Mouse (Mus musculus) limb, embryonic 13.5 days (tissue): ENCODE data around the gene Lmtk2. TPM values are rescaled to one million over a fixed set of nuclear protein-coding genes. Genes with fewer than 3 reads are reported as not detected.

Experiments used
- ATAC-seq: fragments of 200-750 bp; cut with Nextera tagmentation; 2 replicates; pipeline ENCODE4 v1.8.0; 2017; ENCODE audit warnings: low read depth, moderate number of reproducible peaks, moderate TSS enrichment; ENCODE audit not compliant: low FRiP score
- H3K27ac ChIP-seq: fragments of 300-500 bp; sonication (generic); 2 replicates; pipeline ENCODE4 v1.5.1; 2015; ENCODE audit warnings: inconsistent platforms, mild to moderate bottlenecking, moderate library complexity
- H3K27me3 ChIP-seq: fragments of 300-500 bp; sonication (generic); 2 replicates; pipeline ENCODE4 v1.6.1; 2015; ENCODE audit warnings: mild to moderate bottlenecking, inconsistent platforms
- H3K36me3 ChIP-seq: fragments of 300-500 bp; sonication (generic); 2 replicates; pipeline ENCODE4 v1.6.1; 2015; ENCODE audit warnings: inconsistent platforms, mild to moderate bottlenecking, moderate library complexity
- H3K4me1 ChIP-seq: fragments of 300-500 bp; sonication (generic); 2 replicates; pipeline ENCODE4 v1.6.1; 2015; ENCODE audit warnings: inconsistent platforms
- H3K4me2 ChIP-seq: fragments of 300-500 bp; sonication (generic); replicated peaks from 2 replicates; pipeline ENCODE4 v1.6.1; 2015; ENCODE audit warnings: inconsistent platforms, mild to moderate bottlenecking, moderate library complexity
- H3K4me3 ChIP-seq: fragments of 300-500 bp; sonication (generic); 2 replicates; pipeline ENCODE4 v1.5.1; 2015; ENCODE audit warnings: moderate library complexity, mild to moderate bottlenecking, inconsistent platforms
- H3K9ac ChIP-seq: fragments of 300-500 bp; sonication (generic); 2 replicates; pipeline ENCODE4 v1.6.1; 2015; ENCODE audit warnings: mild to moderate bottlenecking, inconsistent platforms
- H3K9me3 ChIP-seq: fragments of 300-500 bp; sonication (generic); 2 replicates; pipeline ENCODE4 v1.6.1; 2016; ENCODE audit warnings: inconsistent platforms
- WGBS: fragments of 180-500 bp; shearing (Covaris S2); methylation state at CpG from one replicate; pipeline ENCODE4 v1.1.7; 2015; 5-methylcytosine and 5-hydroxymethylcytosine counted together
- polyA plus RNA-seq: library from polyadenylated mRNA; unstranded; fragments of >200 nt; fragmentation: Nextera tagmentation; extraction: Ambion mirVana; gene quantifications from 2 replicates; pipeline ENCODE4 v1.2.1, GENCODE M21; 2015

The Lmtk2 gene
- polyA plus RNA-seq, 1 experiment from 2014 or later, result 3.8 TPM

GRCm38 (mm10) chr5:144203398-144203959 lies 103.2 kb downstream of the Lmtk2 start:
- Histone ChIP-seq H3K9me3 (0 out of 2 replicates have a peak, but pooled peaks cover 7% of the 10 kb centered on the region), H3K4me1 (no peaks in the 10 kb centered on the region), H3K27ac (no peak overlapping the region), H3K4me2 (no peak overlapping the region), H3K36me3 (peaks cover 82% of the 10 kb centered on the region), H3K4me3 (no peak overlapping the region), H3K27me3 (no peaks in the 10 kb centered on the region), H3K9ac (no peak overlapping the region)
- WGBS, result 89% methylated on average over 10 of the region's 10 CpGs
- ATAC-seq, result no peak

GRCm38 (mm10) chr5:144204303-144204702 lies 104.1 kb downstream of the Lmtk2 start:
- WGBS, result 93% methylated on average over 12 of the region's 12 CpGs

GRCm38 (mm10) chr5:144204911-144205310 lies 104.7 kb downstream of the Lmtk2 start:
- no peaks in the 10 kb centered on the region for H3K27me3 ChIP-seq
- H3K27ac ChIP-seq, result no peak overlapping the region
- H3K4me3 ChIP-seq, result no peak overlapping the region
- no peak for ATAC-seq
- H3K9me3 ChIP-seq, result 0 out of 2 replicates have a peak, but pooled peaks cover 7% of the 10 kb centered on the region
- H3K36me3 ChIP-seq, result peaks cover 89% of the 10 kb centered on the region
- 79% methylated on average over 10 of the region's 10 CpGs for WGBS
- H3K4me1 ChIP-seq, result no peaks in the 10 kb centered on the region
- H3K4me2 ChIP-seq, result no peak overlapping the region
- H3K9ac ChIP-seq, result no peak overlapping the region

More at GRCm38 (mm10) chr5:144204303-144204702, 104.1 kb downstream of the Lmtk2 start:
- Histone ChIP-seq H3K4me2 (no peak overlapping the region), H3K9me3 (0 out of 2 replicates have a peak, but pooled peaks cover 7% of the 10 kb centered on the region), H3K9ac (no peak overlapping the region), H3K4me3 (no peak overlapping the region), H3K4me1 (no peaks in the 10 kb centered on the region), H3K27me3 (no peaks in the 10 kb centered on the region), H3K36me3 (peaks cover 83% of the 10 kb centered on the region), H3K27ac (no peak overlapping the region)
- ATAC-seq, result no peak

DNA sequence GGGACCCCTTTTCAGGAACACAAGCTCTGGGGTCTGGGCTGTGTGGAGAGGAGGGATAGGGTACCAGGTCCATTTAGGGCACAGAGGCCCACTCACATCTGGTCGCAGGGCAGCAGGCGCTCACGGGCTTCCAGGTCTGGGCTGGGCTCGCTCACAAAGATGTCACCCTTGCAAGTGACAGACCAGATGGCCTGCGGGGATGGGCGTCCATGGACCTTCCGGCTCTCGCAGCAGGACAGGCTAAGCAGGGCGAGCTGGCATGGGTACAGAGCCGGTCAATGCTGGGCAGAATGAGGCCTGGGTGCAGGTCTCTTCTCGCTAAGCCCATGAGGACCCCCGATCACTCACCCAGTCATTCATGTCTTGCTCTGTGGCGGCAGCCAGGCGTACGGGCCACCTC lies 105.8 kb downstream of the Lmtk2 start:
- H3K27me3 ChIP-seq, result no peaks in the 10 kb centered on the region
- no peak overlapping the region for H3K27ac ChIP-seq
- no peak overlapping the region for H3K4me3 ChIP-seq
- no peak overlapping the region for H3K9ac ChIP-seq
- 0 out of 2 replicates have a peak, but pooled peaks cover 7% of the 10 kb centered on the region for H3K9me3 ChIP-seq
- ATAC-seq, result no peak
- H3K36me3 ChIP-seq, result peaks cover 90% of the 10 kb centered on the region
- H3K4me1 ChIP-seq, result no peaks in the 10 kb centered on the region
- H3K4me2 ChIP-seq, result no peak overlapping the region
- WGBS, result 93% methylated on average over 15 of the region's 15 CpGs

DNA sequence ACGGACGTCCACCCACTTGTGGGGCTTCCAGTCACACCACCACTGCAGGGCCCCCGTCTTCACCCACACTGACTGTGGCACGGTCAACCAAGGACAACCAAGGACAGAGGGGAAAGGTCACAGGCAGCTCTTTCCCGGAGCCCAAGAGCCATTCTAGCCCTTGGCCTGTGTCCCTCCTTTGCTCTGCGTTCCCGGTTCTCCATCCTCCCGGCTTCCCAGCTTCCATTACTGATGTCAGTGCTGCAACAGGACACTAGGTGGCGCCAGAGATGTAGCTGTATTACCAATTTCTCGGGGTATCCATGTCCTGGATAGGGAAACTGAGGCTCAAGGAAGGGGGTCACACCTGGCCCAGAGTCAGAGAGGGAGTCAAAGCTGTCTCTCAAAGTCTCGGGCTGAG lies 107.2 kb downstream of the Lmtk2 start:
- H3K36me3 ChIP-seq, result peaks cover 90% of the 10 kb centered on the region
- H3K4me2 ChIP-seq, result no peak overlapping the region
- no peak overlapping the region for H3K4me3 ChIP-seq
- H3K27me3 ChIP-seq, result no peaks in the 10 kb centered on the region
- 47% methylated on average over 11 of the region's 11 CpGs for WGBS
- no peak overlapping the region for H3K9ac ChIP-seq
- 0 out of 2 replicates have a peak, but pooled peaks cover 4% of the 10 kb centered on the region for H3K9me3 ChIP-seq
- H3K27ac ChIP-seq, result no peak overlapping the region
- H3K4me1 ChIP-seq, result no peaks in the 10 kb centered on the region
- ATAC-seq, result 0 out of 2 replicates have a peak, but pooled peaks have one; percentile 16

DNA sequence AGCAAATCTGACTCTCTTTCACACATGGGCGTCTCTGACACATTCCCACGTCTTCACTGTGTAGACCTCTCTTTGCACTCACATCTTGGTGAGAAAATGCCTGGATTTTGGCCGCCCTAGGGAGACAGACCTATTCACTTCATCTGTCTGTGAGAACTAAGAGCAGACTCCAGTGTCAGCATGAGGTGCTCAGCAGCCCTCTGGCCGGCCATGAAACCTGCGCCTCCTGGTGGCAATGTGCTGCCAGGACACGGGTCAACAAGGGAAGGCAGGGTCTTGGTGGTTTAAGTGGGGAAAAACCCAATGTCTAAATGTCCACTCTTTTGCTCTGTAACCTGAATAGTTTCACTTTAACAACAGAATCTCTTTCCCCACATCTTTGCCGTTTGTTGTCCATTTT lies 114.2 kb downstream of the Lmtk2 start:
- peaks cover 70% of the 10 kb centered on the region for H3K36me3 ChIP-seq
- H3K4me1 ChIP-seq, result no peaks in the 10 kb centered on the region
- no peaks in the 10 kb centered on the region for H3K9me3 ChIP-seq
- H3K9ac ChIP-seq, result no peak overlapping the region
- 25% methylated on average over 7 of the region's 7 CpGs for WGBS
- H3K4me3 ChIP-seq, result no peak overlapping the region
- no peaks in the 10 kb centered on the region for H3K27me3 ChIP-seq
- H3K4me2 ChIP-seq, result no peak overlapping the region
- no peak for ATAC-seq
- no peak overlapping the region for H3K27ac ChIP-seq

DNA sequence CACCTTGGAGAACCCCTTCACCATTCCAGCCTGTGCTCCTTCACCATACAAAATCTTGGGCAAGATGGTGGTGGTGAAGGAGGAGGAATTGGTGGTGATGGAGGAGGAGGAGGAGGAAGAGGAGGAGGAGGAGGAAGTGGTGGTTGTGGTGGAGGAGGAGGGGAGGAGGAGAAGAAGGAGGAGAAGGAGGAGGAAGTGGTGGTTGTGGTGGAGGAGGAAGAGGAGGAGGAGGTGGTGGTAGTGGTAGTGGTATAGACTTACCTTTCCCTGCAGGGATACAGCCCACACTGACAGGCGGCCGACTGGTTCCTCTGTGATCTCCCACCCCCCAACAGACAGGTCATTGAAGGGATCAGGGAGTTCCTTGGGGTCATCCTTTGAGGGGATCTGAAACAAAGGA lies 115.8 kb downstream of the Lmtk2 start:
- 97% methylated on average over 2 of the region's 2 CpGs for WGBS
- Histone ChIP-seq H3K36me3 (peaks cover 55% of the 10 kb centered on the region), H3K9me3 (no peaks in the 10 kb centered on the region)

DNA sequence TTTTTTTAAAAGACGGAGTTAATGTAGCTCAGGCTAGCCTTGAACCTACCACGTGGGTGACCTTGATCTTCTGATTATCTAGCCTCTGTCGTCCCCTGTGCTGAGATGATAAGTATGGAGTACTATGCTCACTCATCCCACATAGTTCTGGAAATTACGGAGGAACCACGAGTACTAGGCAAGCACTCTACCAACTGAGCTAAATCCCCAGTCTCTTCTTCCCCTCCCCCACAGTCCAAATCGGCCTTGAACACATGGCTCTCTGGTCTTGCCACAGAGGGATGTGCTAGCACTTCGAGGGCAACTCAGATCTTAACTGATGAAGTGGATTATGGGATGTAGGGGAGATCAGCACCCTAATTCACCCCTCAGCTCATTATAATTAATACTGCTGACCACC lies 117.8 kb downstream of the Lmtk2 start:
- peaks cover 14% of the 10 kb centered on the region for H3K4me1 ChIP-seq
- 90% methylated on average over 7 of the region's 7 CpGs for WGBS
- no peak overlapping the region for H3K9ac ChIP-seq
- no peaks in the 10 kb centered on the region for H3K9me3 ChIP-seq
- ATAC-seq, result no peak
- no peak overlapping the region for H3K27ac ChIP-seq
- no peaks in the 10 kb centered on the region for H3K27me3 ChIP-seq
- H3K4me2 ChIP-seq, result no peak overlapping the region
- peaks cover 35% of the 10 kb centered on the region for H3K36me3 ChIP-seq
- H3K4me3 ChIP-seq, result no peak overlapping the region

More for the DNA sequence above, 115.8 kb downstream of the Lmtk2 start:
- H3K9ac ChIP-seq, result no peak overlapping the region
- H3K4me2 ChIP-seq, result no peak overlapping the region
- no peak for ATAC-seq
- no peaks in the 10 kb centered on the region for H3K27me3 ChIP-seq
- H3K4me1 ChIP-seq, result no peaks in the 10 kb centered on the region
- H3K4me3 ChIP-seq, result no peak overlapping the region
- H3K27ac ChIP-seq, result no peak overlapping the region

- Histone ChIP-seq H3K4me3 (no peak overlapping the region), H3K27me3 (no peaks in the 10 kb centered on the region), H3K27ac (no peak overlapping the region), H3K4me2 (no peak overlapping the region), H3K9me3 (no peaks in the 10 kb centered on the region), H3K4me1 (peaks cover 17% of the 10 kb centered on the region), H3K36me3 (peaks cover 24% of the 10 kb centered on the region), H3K9ac (no peak overlapping the region)
- WGBS, result 79% methylated on average over 12 of the region's 12 CpGs
- ATAC-seq, result no peak
Observed at GRCm38 (mm10) chr5:144219306-144219705, 119.1 kb downstream of the Lmtk2 start.

DNA sequence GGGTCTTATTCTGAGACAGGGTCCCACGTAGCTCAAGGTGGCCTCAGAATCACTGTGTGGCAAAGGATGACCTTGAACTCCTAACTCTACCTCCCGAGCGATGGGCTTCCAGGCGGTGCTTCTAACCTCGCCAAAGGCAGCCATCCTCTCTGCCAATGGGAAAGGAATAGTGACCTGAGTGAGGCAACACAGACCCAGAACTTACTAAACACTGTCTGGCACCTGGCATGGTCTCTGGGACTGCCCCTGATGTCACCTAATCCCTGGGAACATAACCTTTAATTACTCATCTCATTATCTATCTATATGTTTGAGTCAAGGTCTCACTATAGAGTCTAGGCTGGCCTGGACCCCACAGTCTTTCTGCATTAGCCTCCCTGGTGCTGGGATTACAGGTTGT lies 119.7 kb downstream of the Lmtk2 start:
- Histone ChIP-seq H3K4me2 (no peak overlapping the region), H3K27ac (no peak overlapping the region), H3K36me3 (peaks cover 23% of the 10 kb centered on the region), H3K9ac (no peak overlapping the region), H3K27me3 (no peaks in the 10 kb centered on the region), H3K4me3 (no peak overlapping the region), H3K4me1 (peaks cover 21% of the 10 kb centered on the region), H3K9me3 (no peaks in the 10 kb centered on the region)
- WGBS, result 93% methylated on average over 5 of the region's 5 CpGs
- ATAC-seq, result no peak

DNA sequence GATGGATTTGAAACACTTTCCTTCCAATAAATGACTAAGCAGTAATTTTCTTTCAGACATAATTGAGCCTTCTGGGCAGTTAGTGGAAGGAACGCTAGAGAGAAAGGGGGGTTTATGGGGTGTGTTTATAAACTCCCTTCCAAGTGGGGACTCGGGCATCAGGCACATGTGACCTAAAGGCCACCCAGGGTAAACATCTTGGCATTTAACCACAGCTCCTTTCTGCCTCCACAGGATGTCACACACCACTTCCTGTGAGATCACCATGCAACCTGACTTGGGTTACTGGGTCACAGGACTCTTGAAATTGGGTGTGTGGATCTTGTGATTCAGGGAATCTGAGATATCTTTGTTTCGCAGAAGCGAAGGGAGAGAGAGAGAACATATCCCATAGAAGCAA lies 121.1 kb downstream of the Lmtk2 start:
- H3K9ac ChIP-seq, result no peak overlapping the region
- no peak overlapping the region for H3K4me3 ChIP-seq
- no peak overlapping the region for H3K27ac ChIP-seq
- H3K36me3 ChIP-seq, result peaks cover 15% of the 10 kb centered on the region; the same call in 1 of the 2 replicates
- WGBS, result 54% methylated on average over 4 of the region's 4 CpGs
- peaks cover 21% of the 10 kb centered on the region for H3K4me1 ChIP-seq
- no peak overlapping the region for H3K4me2 ChIP-seq
- H3K9me3 ChIP-seq, result no peaks in the 10 kb centered on the region
- no peaks in the 10 kb centered on the region for H3K27me3 ChIP-seq
- no peak for ATAC-seq

DNA sequence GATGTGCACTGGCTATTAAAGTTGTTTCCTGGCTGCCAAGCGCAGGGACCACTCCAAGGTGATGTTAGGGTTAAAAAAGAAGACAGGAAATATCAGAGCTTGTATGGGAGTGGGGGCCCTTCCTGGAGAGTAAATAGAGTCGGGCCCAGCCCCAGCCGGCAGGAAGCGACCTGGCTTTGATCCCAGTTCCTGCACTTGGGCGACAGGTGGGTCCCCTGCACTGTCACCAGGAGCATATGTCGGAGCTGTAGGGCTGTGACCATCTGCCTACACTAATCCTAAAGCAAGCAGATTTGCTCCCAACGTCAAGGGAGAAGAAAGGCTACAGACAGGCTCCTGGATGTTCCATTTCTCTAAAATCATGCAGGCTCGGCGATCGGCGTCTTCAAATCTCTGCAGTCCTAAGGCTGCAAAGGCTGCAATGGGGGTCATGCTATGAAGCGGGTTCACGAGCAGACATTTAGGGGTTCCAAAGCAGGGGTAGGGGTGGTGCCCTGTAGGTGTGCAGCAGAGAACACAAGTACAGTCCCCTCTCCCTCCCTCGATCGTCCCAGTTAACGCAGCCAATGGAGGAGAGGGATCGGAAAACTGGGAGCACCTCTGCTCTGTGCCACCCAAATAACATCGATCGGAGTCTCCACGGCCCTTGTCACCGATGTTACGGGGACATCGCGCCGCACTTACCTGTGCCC lies 122.7 kb downstream of the Lmtk2 start:
- no peak overlapping the region for H3K27ac ChIP-seq
- H3K36me3 ChIP-seq, result 0 out of 2 replicates have a peak, but pooled peaks cover 4% of the 10 kb centered on the region
- peak overlapping the region; percentile 73 for H3K4me3 ChIP-seq
- H3K4me2 ChIP-seq, result peak overlapping the region; percentile 89
- no peaks in the 10 kb centered on the region for H3K9me3 ChIP-seq
- H3K27me3 ChIP-seq, result no peaks in the 10 kb centered on the region
- WGBS, result 3% methylated on average over 25 of the region's 25 CpGs
- H3K9ac ChIP-seq, result peak overlapping the region; percentile 79
- ATAC-seq, result peak; percentile 71
- H3K4me1 ChIP-seq, result peaks cover 21% of the 10 kb centered on the region
